Mouse (Mus musculus) heart, adult 2 months (tissue): ENCODE measurements around the gene Olfr1025-ps1.

Experiments used
- CTCF ChIP-seq: fragments of 200-600 bp; IDR thresholded peaks from 2 replicates; pipeline ENCODE4 v1.8.1; 2022; ENCODE audit warnings: antibody characterized with exemption, mild to moderate bottlenecking, moderate library complexity
- POLR2A ChIP-seq: fragments of 200-500 bp; IDR thresholded peaks from 2 replicates; pipeline ENCODE4 v1.6.1; 2011; ENCODE audit warnings: mild to moderate bottlenecking, low read depth, low read length, control low read depth; ENCODE audit not compliant: insufficient read depth

GRCm38 (mm10) chr2:85913197-85913596, 1.8 kb upstream of the Olfr1025-ps1 start:
- no peak for TF ChIP-seq CTCF
- TF ChIP-seq POLR2A = no peak
